Mouse (Mus musculus) gastrocnemius, postnatal 25 days (tissue): ENCODE data around the gene Hap1. TPM values are rescaled to one million over a fixed set of nuclear protein-coding genes. Genes with fewer than 3 reads are reported as not detected.

ENCODE experiments used
- DNase-seq: peaks from one replicate; pipeline ENCODE4 v3.0.0; 2022
- long read RNA-seq, 2 experiments: library from polyadenylated mRNA; stranded (forward); transcript quantifications; one replicate each; pipeline ENCODE4 v2.0.0; 2021
- total RNA-seq, 2 experiments: library from RNA; stranded (reverse); gene quantifications; 1 replicate in 1 of 2; 2 replicates in 1 of 2; pipeline ENCODE4 v1.2.3; 2021

Hap1 gene
- under 1 TPM; 0.27 to 0.28 TPM for total RNA-seq
- long read RNA-seq, experiment 1: 0 reads
- long read RNA-seq, experiment 2: 0 reads

- peak; percentile 41 for DNase-seq
Measured at GRCm38 (mm10) chr11:100355972-100356818, at the start of gene Hap1. Gene Hap1 (minus strand): TSS chr11:100356128.

- no peak for DNase-seq
Measured at GRCm38 (mm10) chr11:100404456-100405074, 48.6 kb upstream of the Hap1 start.

GRCm38 (mm10) chr11:100403445-100404134 is 47.7 kb upstream of the Hap1 start:
- no peak for DNase-seq

GRCm38 (mm10) chr11:100402682-100403081 is 46.8 kb upstream of the Hap1 start:
- DNase-seq: no peak

GRCm38 (mm10) chr11:100402240-100402639 is 46.3 kb upstream of the Hap1 start:
- DNase-seq: no peak

GRCm38 (mm10) chr11:100400842-100401241 is 44.9 kb upstream of the Hap1 start:
- no peak for DNase-seq

- DNase-seq: no peak
Measured at GRCm38 (mm10) chr11:100399727-100400538, 44.0 kb upstream of the Hap1 start.

- DNase-seq: no peak
Measured at GRCm38 (mm10) chr11:100399320-100399719, 43.4 kb upstream of the Hap1 start.

- no peak for DNase-seq
Measured at GRCm38 (mm10) chr11:100398517-100398916, 42.6 kb upstream of the Hap1 start.

GRCm38 (mm10) chr11:100397600-100398389 is 41.9 kb upstream of the Hap1 start, which contains the start of gene Jup:
Gene Jup (minus strand): TSS chr11:100397763.
- DNase-seq: peak; percentile 100

- peak; percentile 52 for DNase-seq
Measured at GRCm38 (mm10) chr11:100396886-100397599, 41.1 kb upstream of the Hap1 start.

- DNase-seq: peak; percentile 54
Measured at GRCm38 (mm10) chr11:100395861-100396631, 40.1 kb upstream of the Hap1 start.

- DNase-seq: peak; percentile 86
Measured at GRCm38 (mm10) chr11:100395200-100395599, 39.3 kb upstream of the Hap1 start.

- no peak for DNase-seq
Measured at GRCm38 (mm10) chr11:100394353-100395074, 38.6 kb upstream of the Hap1 start.

GRCm38 (mm10) chr11:100393733-100394132 is 37.8 kb upstream of the Hap1 start:
- DNase-seq: no peak

- no peak for DNase-seq
Measured at GRCm38 (mm10) chr11:100392958-100393357, 37.0 kb upstream of the Hap1 start.

GRCm38 (mm10) chr11:100391884-100392345 is 36.0 kb upstream of the Hap1 start:
- no peak for DNase-seq

GRCm38 (mm10) chr11:100391081-100391883 is 35.4 kb upstream of the Hap1 start:
- peak; percentile 91 for DNase-seq
